Mouse (Mus musculus): Measurements from ENCODE around the gene Agap1. TPM values are rescaled to one million over a fixed set of nuclear protein-coding genes. Genes with fewer than 3 reads are reported as not detected.

Gene Agap1
- polyA plus RNA-seq, 1 experiment from 2014 or later = 7.6 TPM

- Histone ChIP-seq H3K9ac (ENCODE audit: low read length) (no peak overlapping the region), H3K4me3 (ENCODE audit: low read length) (no peak overlapping the region), H3K36me3 (ENCODE audit: control insufficient read depth, insufficient read depth, low read length) (no peaks in the 10 kb centered on the region), H3K4me2 (ENCODE audit: low read depth, low read length) (no peak overlapping the region), H3K4me1 (replicated peaks; ENCODE audit: control insufficient read depth, insufficient read depth, low read length) (peaks cover 2% of the 10 kb centered on the region; the same call in 1 of the 2 replicates), H3K9me3 (ENCODE audit: control insufficient read depth, low read length) (no peaks in the 10 kb centered on the region), H3K27me3 (ENCODE audit: control insufficient read depth, insufficient read depth, low read depth, low read length) (no peaks in the 10 kb centered on the region), H3K27ac (ENCODE audit: low read length) (no peak overlapping the region)
- ATAC-seq (ENCODE audit: low read depth) = no peak
- WGBS = 81% methylated on average over 2 of the region's 2 CpGs
These were observed 165.4 kb downstream of the Agap1 start for GRCm38 (mm10) chr1:89619963-89620362.

GRCm38 (mm10) chr1:89621014-89621791, 166.6 kb downstream of the Agap1 start:
- Histone ChIP-seq H3K9me3 (ENCODE audit: control insufficient read depth, low read length) (no peaks in the 10 kb centered on the region), H3K4me1 (replicated peaks; ENCODE audit: control insufficient read depth, insufficient read depth, low read length) (peaks cover 2% of the 10 kb centered on the region; the same call in 1 of the 2 replicates), H3K4me2 (ENCODE audit: low read depth, low read length) (no peak overlapping the region), H3K4me3 (ENCODE audit: low read length) (no peak overlapping the region), H3K36me3 (ENCODE audit: control insufficient read depth, insufficient read depth, low read length) (no peaks in the 10 kb centered on the region), H3K9ac (ENCODE audit: low read length) (no peak overlapping the region), H3K27me3 (ENCODE audit: control insufficient read depth, insufficient read depth, low read depth, low read length) (no peaks in the 10 kb centered on the region), H3K27ac (ENCODE audit: low read length) (no peak overlapping the region)
- 57% methylated on average over 8 of the region's 8 CpGs for WGBS
- no peak for ATAC-seq (ENCODE audit: low read depth)

GRCm38 (mm10) chr1:89621952-89622351, 167.3 kb downstream of the Agap1 start:
- Histone ChIP-seq H3K9me3 (ENCODE audit: control insufficient read depth, low read length) (no peaks in the 10 kb centered on the region), H3K27ac (ENCODE audit: low read length) (no peak overlapping the region), H3K4me1 (replicated peaks; ENCODE audit: control insufficient read depth, insufficient read depth, low read length) (peaks cover 2% of the 10 kb centered on the region; the same call in 1 of the 2 replicates), H3K36me3 (ENCODE audit: control insufficient read depth, insufficient read depth, low read length) (no peaks in the 10 kb centered on the region), H3K27me3 (ENCODE audit: control insufficient read depth, insufficient read depth, low read depth, low read length) (no peaks in the 10 kb centered on the region), H3K4me3 (ENCODE audit: low read length) (no peak overlapping the region), H3K9ac (ENCODE audit: low read length) (no peak overlapping the region), H3K4me2 (ENCODE audit: low read depth, low read length) (no peak overlapping the region)
- WGBS = 76% methylated on average over 8 of the region's 8 CpGs
- no peak for ATAC-seq (ENCODE audit: low read depth)

DNA sequence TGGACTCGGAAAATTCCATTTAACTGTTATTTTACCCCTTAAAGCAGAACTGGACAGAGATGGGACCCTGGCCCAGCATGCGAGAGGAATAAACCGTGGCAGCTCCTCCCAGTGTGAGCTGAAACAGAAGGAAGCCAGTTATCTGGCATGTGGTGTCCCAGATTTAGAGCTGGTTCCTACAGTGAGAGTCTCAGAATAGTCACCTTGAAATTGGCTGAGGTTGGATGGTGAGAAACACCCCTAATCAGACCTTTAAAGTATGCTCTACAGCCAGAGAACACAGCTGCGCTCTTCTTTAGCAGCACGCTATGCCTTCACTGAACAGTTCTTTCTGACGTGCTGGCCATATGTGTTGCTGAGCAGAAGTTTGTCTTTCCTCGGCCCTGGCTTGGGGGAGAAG, 168.2 kb downstream of the Agap1 start:
- H3K9ac ChIP-seq (ENCODE audit: low read length) = no peak overlapping the region
- H3K4me3 ChIP-seq (ENCODE audit: low read length) = no peak overlapping the region
- no peaks in the 10 kb centered on the region for H3K27me3 ChIP-seq (ENCODE audit: control insufficient read depth, insufficient read depth, low read depth, low read length)
- no peak overlapping the region for H3K27ac ChIP-seq (ENCODE audit: low read length)
- 77% methylated on average over 7 of the region's 7 CpGs for WGBS
- ATAC-seq (ENCODE audit: low read depth) = no peak
- no peak overlapping the region for H3K4me2 ChIP-seq (ENCODE audit: low read depth, low read length)
- no peaks in the 10 kb centered on the region for H3K9me3 ChIP-seq (ENCODE audit: control insufficient read depth, low read length)
- no peaks in the 10 kb centered on the region for H3K36me3 ChIP-seq (ENCODE audit: control insufficient read depth, insufficient read depth, low read length)
- H3K4me1 ChIP-seq (replicated peaks; ENCODE audit: control insufficient read depth, insufficient read depth, low read length) = peaks cover 2% of the 10 kb centered on the region; the same call in 1 of the 2 replicates

DNA sequence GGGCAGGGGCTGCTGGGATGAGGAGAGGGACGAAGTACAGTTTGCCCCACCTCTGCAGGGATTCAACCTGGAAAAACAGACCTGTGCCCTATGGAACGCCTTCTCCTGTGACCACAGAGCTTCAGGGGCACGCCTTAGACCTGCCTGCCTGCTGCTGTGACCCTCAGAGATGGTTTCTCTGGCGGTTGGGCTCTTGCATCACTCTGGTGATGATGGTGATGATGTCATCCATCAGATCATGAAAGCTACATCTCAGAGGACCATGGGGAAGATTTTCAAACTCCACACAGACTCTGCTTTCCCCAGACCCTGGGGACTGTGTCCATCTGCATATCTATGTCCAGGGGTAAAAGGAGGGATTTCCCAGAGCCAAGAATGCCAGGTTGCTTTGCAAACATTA, 170.7 kb downstream of the Agap1 start:
- no peaks in the 10 kb centered on the region for H3K9me3 ChIP-seq (ENCODE audit: control insufficient read depth, low read length)
- no peak for ATAC-seq (ENCODE audit: low read depth)
- H3K27me3 ChIP-seq (ENCODE audit: control insufficient read depth, insufficient read depth, low read depth, low read length) = no peaks in the 10 kb centered on the region
- no peak overlapping the region for H3K4me3 ChIP-seq (ENCODE audit: low read length)
- no peaks in the 10 kb centered on the region; the same call in 1 of the 2 replicates for H3K36me3 ChIP-seq (ENCODE audit: control insufficient read depth, insufficient read depth, low read length)
- H3K9ac ChIP-seq (ENCODE audit: low read length) = no peak overlapping the region
- H3K27ac ChIP-seq (ENCODE audit: low read length) = no peak overlapping the region
- H3K4me1 ChIP-seq (replicated peaks; ENCODE audit: control insufficient read depth, insufficient read depth, low read length) = peaks cover 2% of the 10 kb centered on the region; the same call in 1 of the 2 replicates
- WGBS = 79% methylated on average over 4 of the region's 4 CpGs
- H3K4me2 ChIP-seq (ENCODE audit: low read depth, low read length) = no peak overlapping the region

DNA sequence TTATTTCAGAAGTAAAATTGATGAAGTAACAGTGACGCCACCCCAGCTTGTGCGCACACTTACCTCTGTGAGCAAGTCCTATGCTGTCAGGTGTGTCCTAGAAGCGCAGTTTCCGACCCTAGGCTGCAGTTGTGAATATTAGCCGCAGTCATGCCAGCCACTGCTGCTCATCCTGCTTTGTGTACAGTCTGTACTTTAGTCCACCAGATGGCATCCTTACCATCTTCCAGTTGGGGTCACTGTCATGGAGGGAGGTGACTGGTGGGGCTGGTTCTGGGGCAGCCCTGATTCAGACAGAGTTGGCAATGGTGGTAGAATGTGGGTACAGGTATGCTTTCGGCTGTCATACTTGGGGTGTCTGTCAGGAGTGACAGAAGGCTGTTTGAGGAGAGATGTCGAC, 171.4 kb downstream of the Agap1 start:
- Histone ChIP-seq H3K9ac (ENCODE audit: low read length) (no peak overlapping the region), H3K27me3 (ENCODE audit: control insufficient read depth, insufficient read depth, low read depth, low read length) (no peaks in the 10 kb centered on the region), H3K36me3 (ENCODE audit: control insufficient read depth, insufficient read depth, low read length) (no peaks in the 10 kb centered on the region; the same call in 1 of the 2 replicates), H3K4me1 (replicated peaks; ENCODE audit: control insufficient read depth, insufficient read depth, low read length) (peaks cover 2% of the 10 kb centered on the region; the same call in 1 of the 2 replicates), H3K27ac (ENCODE audit: low read length) (no peak overlapping the region), H3K4me2 (ENCODE audit: low read depth, low read length) (no peak overlapping the region), H3K4me3 (ENCODE audit: low read length) (no peak overlapping the region), H3K9me3 (ENCODE audit: control insufficient read depth, low read length) (no peaks in the 10 kb centered on the region)
- 93% methylated on average over 7 of the region's 7 CpGs for WGBS
- no peak for ATAC-seq (ENCODE audit: low read depth)

DNA sequence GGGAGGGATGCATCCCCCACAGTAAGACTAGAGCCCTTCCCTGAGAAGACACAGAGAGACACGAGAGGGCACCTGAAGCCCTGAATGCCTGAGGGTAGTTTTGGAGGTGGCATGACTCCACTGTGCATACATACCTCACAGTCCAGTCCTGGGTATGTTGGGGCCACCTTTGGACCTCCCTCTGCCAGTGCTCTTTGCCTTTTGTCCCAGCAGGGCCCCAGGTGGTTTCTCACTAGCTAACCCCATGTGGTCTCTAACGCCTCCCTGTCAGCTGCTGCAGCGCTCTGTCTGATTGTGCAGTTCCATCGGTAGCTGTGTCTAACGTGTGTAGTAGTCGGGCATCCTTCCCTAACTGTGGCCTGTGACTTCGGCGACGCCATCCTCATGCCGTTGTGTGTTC, 172.3 kb downstream of the Agap1 start:
- Histone ChIP-seq H3K27me3 (ENCODE audit: control insufficient read depth, insufficient read depth, low read depth, low read length) (no peaks in the 10 kb centered on the region), H3K4me1 (replicated peaks; ENCODE audit: control insufficient read depth, insufficient read depth, low read length) (peaks cover under 1% of the 10 kb centered on the region; the same call in 1 of the 2 replicates), H3K27ac (ENCODE audit: low read length) (no peak overlapping the region), H3K36me3 (ENCODE audit: control insufficient read depth, insufficient read depth, low read length) (no peaks in the 10 kb centered on the region; the same call in 1 of the 2 replicates), H3K9ac (ENCODE audit: low read length) (no peak overlapping the region), H3K4me2 (ENCODE audit: low read depth, low read length) (no peak overlapping the region), H3K4me3 (ENCODE audit: low read length) (no peak overlapping the region), H3K9me3 (ENCODE audit: control insufficient read depth, low read length) (no peaks in the 10 kb centered on the region)
- no peak for ATAC-seq (ENCODE audit: low read depth)
- 69% methylated on average over 10 of the region's 10 CpGs for WGBS

- no peak overlapping the region for H3K4me2 ChIP-seq (ENCODE audit: low read depth, low read length)
- no peak overlapping the region for H3K9ac ChIP-seq (ENCODE audit: low read length)
- H3K36me3 ChIP-seq (ENCODE audit: control insufficient read depth, insufficient read depth, low read length) = no peaks in the 10 kb centered on the region; the same call in 1 of the 2 replicates
- H3K9me3 ChIP-seq (ENCODE audit: control insufficient read depth, low read length) = no peaks in the 10 kb centered on the region
- no peak for ATAC-seq (ENCODE audit: low read depth)
- WGBS = 57% methylated on average over 3 of the region's 3 CpGs
- no peaks in the 10 kb centered on the region for H3K4me1 ChIP-seq (replicated peaks; ENCODE audit: control insufficient read depth, insufficient read depth, low read length)
- H3K27ac ChIP-seq (ENCODE audit: low read length) = no peak overlapping the region
- no peak overlapping the region for H3K4me3 ChIP-seq (ENCODE audit: low read length)
- no peaks in the 10 kb centered on the region for H3K27me3 ChIP-seq (ENCODE audit: control insufficient read depth, insufficient read depth, low read depth, low read length)
These were observed 173.0 kb downstream of the Agap1 start for GRCm38 (mm10) chr1:89627650-89628049.

DNA sequence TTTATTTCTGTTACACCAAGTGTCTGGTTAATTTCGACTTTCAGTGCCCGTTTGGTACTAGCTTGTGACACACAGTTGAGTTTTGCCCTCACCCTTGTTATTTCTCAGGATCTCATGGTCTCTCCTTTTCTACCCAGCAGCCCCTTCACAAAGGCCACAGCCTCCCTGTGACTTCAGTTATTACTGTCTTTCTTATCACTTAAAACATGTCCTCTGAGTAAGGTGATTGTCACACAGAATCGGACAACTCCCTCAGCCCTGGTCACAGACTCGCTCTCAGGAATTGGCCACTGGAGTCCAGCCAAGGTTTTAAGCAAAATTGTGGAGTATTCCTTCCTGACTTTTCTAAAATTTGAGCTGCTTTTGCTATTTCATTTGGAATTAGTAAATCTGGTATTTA, 176.2 kb downstream of the Agap1 start:
- H3K4me3 ChIP-seq (ENCODE audit: low read length) = no peak overlapping the region
- WGBS = 77% methylated on average over 4 of the region's 4 CpGs
- no peaks in the 10 kb centered on the region for H3K27me3 ChIP-seq (ENCODE audit: control insufficient read depth, insufficient read depth, low read depth, low read length)
- H3K4me1 ChIP-seq (replicated peaks; ENCODE audit: control insufficient read depth, insufficient read depth, low read length) = no peaks in the 10 kb centered on the region
- ATAC-seq (ENCODE audit: low read depth) = no peak
- H3K27ac ChIP-seq (ENCODE audit: low read length) = no peak overlapping the region
- no peak overlapping the region for H3K9ac ChIP-seq (ENCODE audit: low read length)
- no peaks in the 10 kb centered on the region for H3K9me3 ChIP-seq (ENCODE audit: control insufficient read depth, low read length)
- H3K36me3 ChIP-seq (ENCODE audit: control insufficient read depth, insufficient read depth, low read length) = no peaks in the 10 kb centered on the region; the same call in none of the 2 replicates
- no peak overlapping the region for H3K4me2 ChIP-seq (ENCODE audit: low read depth, low read length)

Measured in lung, embryonic 16.5 days (tissue).